In the genomic region with DNA sequence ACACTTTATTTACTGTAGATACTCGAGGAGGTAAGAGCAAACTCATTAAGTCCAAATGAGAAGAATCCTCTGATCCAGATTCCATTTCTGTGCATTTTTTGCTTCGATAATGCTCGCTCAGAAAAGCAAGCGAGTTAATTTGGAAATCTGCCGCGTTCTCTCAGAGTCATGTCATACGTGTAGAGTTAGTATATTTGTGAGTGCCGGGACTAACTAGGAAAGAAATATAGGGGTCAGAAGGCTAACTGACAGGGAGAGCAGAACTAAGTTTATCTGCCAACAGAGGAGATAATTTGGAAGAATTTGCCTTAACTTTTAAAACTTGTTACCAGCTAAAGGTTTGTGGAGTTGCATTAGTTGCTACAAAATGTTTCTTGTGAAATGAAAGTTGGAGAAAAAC, we compare ENCODE assay signal across 8 mouse cellular contexts. TPM values are rescaled to one million over a fixed set of nuclear protein-coding genes. Genes with fewer than 3 reads are reported as not detected.
DNase-seq lines count a peak whose midpoint lies in the region; ATAC-seq and TF ChIP-seq lines count a peak whose summit lies in the region.

No protein-coding gene starts in this region.

- H3K9me3 ChIP-seq in kidney, embryonic 15.5 days (replicated peaks) = no peaks in the 10 kb centered on the region
- no peaks in the 10 kb centered on the region for H3K9me3 ChIP-seq in hindbrain, embryonic 13.5 days
- no peaks in the 10 kb centered on the region for H3K9me3 ChIP-seq in midbrain, embryonic 14.5 days (ENCODE audit: control insufficient read depth, low read length)

- TF ChIP-seq POLR2A in bone marrow, adult 2 months (IDR thresholded peaks at IDR 0.05; ENCODE audit: borderline replicate concordance, control insufficient read depth, low read depth, low read length) = no peak

- H3K36me3 ChIP-seq in kidney, embryonic 15.5 days = peaks cover 32% of the 10 kb centered on the region
- H3K36me3 ChIP-seq in hindbrain, embryonic 13.5 days = peaks cover 24% of the 10 kb centered on the region
- H3K36me3 ChIP-seq in midbrain, embryonic 14.5 days (ENCODE audit: control insufficient read depth, insufficient read depth, low read length) = peaks cover 26% of the 10 kb centered on the region

- H3K27me3 ChIP-seq in kidney, embryonic 15.5 days = no peaks in the 10 kb centered on the region
- no peaks in the 10 kb centered on the region for H3K27me3 ChIP-seq in hindbrain, embryonic 13.5 days
- H3K27me3 ChIP-seq in midbrain, embryonic 14.5 days (ENCODE audit: control insufficient read depth, insufficient read depth, low read length) = no peaks in the 10 kb centered on the region

- peak overlapping the region; percentile 79 for H3K4me3 ChIP-seq in kidney, embryonic 15.5 days (replicated peaks)
- H3K4me3 ChIP-seq in bone marrow, adult 2 months (replicated peaks; ENCODE audit: control insufficient read depth, low read depth, low read length) = peak overlapping the region; percentile 96
- peak overlapping the region; percentile 84 for H3K4me3 ChIP-seq in hindbrain, embryonic 13.5 days
- peak overlapping the region; percentile 89 for H3K4me3 ChIP-seq in midbrain, embryonic 14.5 days (replicated peaks; ENCODE audit: low read depth, low read length)

- DNase-seq in kidney, adult 11 months = no peak
- no peak for DNase-seq in midbrain, embryonic 14.5 days
- DNase-seq in adrenal gland, adult 2 months = no peak
- DNase-seq in cerebellum, postnatal 25 days = no peak
- no peak for DNase-seq in Muller cell, postnatal 12 days (ENCODE audit: inconsistent ontology term)

- H3K4me1 ChIP-seq in kidney, embryonic 15.5 days = peaks cover 12% of the 10 kb centered on the region
- no peaks in the 10 kb centered on the region; the same call in 1 of the 2 replicates for H3K4me1 ChIP-seq in bone marrow, adult 2 months (ENCODE audit: control insufficient read depth, insufficient read depth, low read length)
- peaks cover 26% of the 10 kb centered on the region for H3K4me1 ChIP-seq in hindbrain, embryonic 13.5 days (replicated peaks)
- H3K4me1 ChIP-seq in midbrain, embryonic 14.5 days (ENCODE audit: control insufficient read depth, insufficient read depth, low read length) = peaks cover 21% of the 10 kb centered on the region

- 2% methylated on average over 8 of the region's 8 CpGs for WGBS in kidney, embryonic 15.5 days
- WGBS in bone marrow, adult 2 months = under 1% methylated on average over 8 of the region's 8 CpGs
- WGBS in hindbrain, embryonic 13.5 days = 7% methylated on average over 8 of the region's 8 CpGs
- 5% methylated on average over 8 of the region's 8 CpGs for WGBS in midbrain, embryonic 14.5 days

- peak overlapping the region; percentile 74; the same call in 1 of the 2 replicates for H3K27ac ChIP-seq in kidney, embryonic 15.5 days
- no peak overlapping the region for H3K27ac ChIP-seq in bone marrow, adult 2 months (ENCODE audit: control insufficient read depth, insufficient read depth, low read depth, low read length, poor library complexity)
- H3K27ac ChIP-seq in hindbrain, embryonic 13.5 days = no peak overlapping the region
- no peak overlapping the region for H3K27ac ChIP-seq in midbrain, embryonic 14.5 days (replicated peaks; ENCODE audit: low read depth, low read length)

- peak overlapping the region; percentile 84 for H3K9ac ChIP-seq in kidney, embryonic 15.5 days
- H3K9ac ChIP-seq in hindbrain, embryonic 13.5 days = peak overlapping the region; percentile 81
- H3K9ac ChIP-seq in midbrain, embryonic 14.5 days (replicated peaks; ENCODE audit: low read length) = peak overlapping the region; percentile 72

- peak overlapping the region; percentile 72 for H3K4me2 ChIP-seq in kidney, embryonic 15.5 days
- H3K4me2 ChIP-seq in hindbrain, embryonic 13.5 days = peak overlapping the region; percentile 79
- H3K4me2 ChIP-seq in midbrain, embryonic 14.5 days (ENCODE audit: low read length) = peak overlapping the region; percentile 73

- no peak for TF ChIP-seq CTCF in bone marrow, adult 2 months (IDR thresholded peaks at IDR 0.05; ENCODE audit: control insufficient read depth, insufficient read depth, low read length)

- ATAC-seq in kidney, embryonic 15.5 days (replicated peaks; ENCODE audit: low FRiP score) = no peak
- ATAC-seq in hindbrain, embryonic 13.5 days (ENCODE audit: low FRiP score) = no peak
- ATAC-seq in midbrain, embryonic 14.5 days (ENCODE audit: low FRiP score, low TSS enrichment) = no peak

RNA-seq across cellular contexts. Expression of a gene that starts 0.7 kb away (rescaled TPM):
- polyA plus RNA-seq in kidney, embryonic 15.5 days (2015; fragmentation: Nextera tagmentation; extraction: Ambion mirVana) = 18.8 and 19.7 TPM in 2 replicates
- 11.1 and 12.2 TPM in 2 replicates for polyA plus RNA-seq in bone marrow, adult 2 months (2011; ENCODE audit: insufficient read depth, insufficient read length, low replicate concordance, missing spikeins)
- 11.4 and 11.9 TPM in 2 replicates for polyA plus RNA-seq in hindbrain, embryonic 13.5 days (2015; fragmentation: Nextera tagmentation; extraction: Ambion mirVana)
- polyA plus RNA-seq in midbrain, embryonic 14.5 days (2014; fragmentation: Nextera tagmentation; extraction: Ambion mirVana) = 12.4 and 14.5 TPM in 2 replicates
- 10 to 100 TPM; 13.6 to 15.0 TPM for total RNA-seq in adrenal gland, adult 2 months (2021)
- 3.0 TPM in 2 replicates for polyA plus RNA-seq in adrenal gland, adult 2 months (2012; rRNA removed)

RNA-seq across cellular contexts. Expression of a gene that starts 10.8 kb away (rescaled TPM):
- polyA plus RNA-seq in kidney, embryonic 15.5 days (2015; fragmentation: Nextera tagmentation; extraction: Ambion mirVana) = 58.7 and 59.4 TPM in 2 replicates
- polyA plus RNA-seq in bone marrow, adult 2 months (2011; ENCODE audit: insufficient read depth, insufficient read length, low replicate concordance, missing spikeins) = 8.7 and 13.3 TPM in 2 replicates
- 68.4 and 72.2 TPM in 2 replicates for polyA plus RNA-seq in hindbrain, embryonic 13.5 days (2015; fragmentation: Nextera tagmentation; extraction: Ambion mirVana)
- 58.6 and 70.6 TPM in 2 replicates for polyA plus RNA-seq in midbrain, embryonic 14.5 days (2014; fragmentation: Nextera tagmentation; extraction: Ambion mirVana)
- total RNA-seq in adrenal gland, adult 2 months (2021) = 10 to 100 TPM; 28.6 to 29.8 TPM
- 6.1 and 8.9 TPM in 2 replicates for polyA plus RNA-seq in adrenal gland, adult 2 months (2012; rRNA removed)

RNA-seq across cellular contexts. Expression of a gene that starts 59.1 kb away (rescaled TPM):
- polyA plus RNA-seq in kidney, embryonic 15.5 days (2015; fragmentation: Nextera tagmentation; extraction: Ambion mirVana) = 8.9 and 9.3 TPM in 2 replicates
- 2.4 and 11.1 TPM in 2 replicates for polyA plus RNA-seq in bone marrow, adult 2 months (2011; ENCODE audit: insufficient read depth, insufficient read length, low replicate concordance, missing spikeins)
- polyA plus RNA-seq in hindbrain, embryonic 13.5 days (2015; fragmentation: Nextera tagmentation; extraction: Ambion mirVana) = 18.5 and 19.0 TPM in 2 replicates
- 26.0 and 26.6 TPM in 2 replicates for polyA plus RNA-seq in midbrain, embryonic 14.5 days (2014; fragmentation: Nextera tagmentation; extraction: Ambion mirVana)
- 1 to 10 TPM; 8.7 to 8.9 TPM for total RNA-seq in adrenal gland, adult 2 months (2021)
- 2.0 and 2.1 TPM in 2 replicates for polyA plus RNA-seq in adrenal gland, adult 2 months (2012; rRNA removed)
